Mouse (Mus musculus): ENCODE data around the gene Adam26a.
"Not testable (repeated sequence)": the region's sequence is repeated elsewhere in the genome, so short reads cannot be mapped to it uniquely, and the experiment has no call there.

Gene Adam26a

GRCm38 (mm10) chr8:43576607-43577006 is at the start of gene Adam26a:
TSS of gene Adam26a (minus strand) at chr8:43576707.
- DNase-seq (ENCODE audit: low spot score in 2 of 2), result not testable (repeated sequence)

- DNase-seq (ENCODE audit: low spot score in 2 of 2), result no peak
Measured at GRCm38 (mm10) chr8:43616046-43616445, 39.5 kb upstream of the Adam26a start.

DNA sequence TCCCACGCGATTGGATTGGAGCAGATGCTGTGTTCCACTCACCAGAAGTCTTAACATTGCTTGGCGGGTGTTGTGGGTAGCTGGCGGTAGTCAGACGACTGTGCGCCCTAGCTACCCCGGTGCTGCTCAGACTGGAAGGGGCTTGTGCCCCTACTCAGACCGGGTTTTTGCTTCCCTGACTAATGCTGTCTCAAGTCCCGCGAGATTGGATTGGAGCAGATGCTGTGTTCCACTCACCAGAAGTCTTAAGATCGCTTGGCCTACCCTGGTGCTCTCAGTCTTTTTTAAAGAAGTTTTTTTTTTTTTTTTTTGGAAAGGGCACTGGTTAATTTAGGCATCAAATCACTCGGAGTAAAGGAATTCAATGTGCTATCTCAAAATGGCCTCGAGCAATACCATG is 27.1 kb upstream of the Adam26a start:
- not testable (repeated sequence) for DNase-seq (ENCODE audit: low spot score in 2 of 2)

- DNase-seq (ENCODE audit: low spot score in 2 of 2), result not testable (repeated sequence)
Measured at GRCm38 (mm10) chr8:43603166-43603565, 26.7 kb upstream of the Adam26a start.

- DNase-seq (ENCODE audit: low spot score in 2 of 2), result not testable (repeated sequence)
Measured at GRCm38 (mm10) chr8:43528006-43528405, 48.5 kb downstream of the Adam26a start, which contains the start of gene Adam26b. TSS of gene Adam26b (minus strand) at chr8:43528106.
